Mouse (Mus musculus): Measurements from ENCODE around the gene Dhodh. TPM values are rescaled to one million over a fixed set of nuclear protein-coding genes. Genes with fewer than 3 reads are reported as not detected.
A peak's percentile ranks its signal among the peaks of the same experiment; 100 is the strongest.

The Dhodh gene
- polyA plus RNA-seq, 1 experiment from 2014 or later = 34.4 TPM

DNA sequence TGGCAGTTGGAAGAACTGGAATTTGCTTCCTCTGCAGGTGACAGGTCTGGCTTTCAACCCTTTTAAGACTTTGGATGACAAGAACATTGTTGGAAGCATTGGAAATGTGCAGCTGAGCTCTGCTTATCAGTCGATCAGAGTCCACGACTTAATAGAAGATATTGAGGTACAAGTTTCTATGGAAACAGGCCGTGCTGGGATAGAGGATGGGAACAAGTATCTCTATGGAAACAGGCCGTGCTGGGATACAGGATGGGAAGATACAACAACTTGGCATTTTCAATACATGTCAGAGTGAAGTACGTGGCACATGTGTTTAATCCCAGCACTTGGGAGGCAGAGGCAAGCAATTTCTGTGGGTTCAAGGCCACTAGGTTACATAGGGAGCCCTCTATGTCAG, 24.0 kb upstream of the Dhodh start:
- Histone ChIP-seq H3K27me3 (ENCODE audit: control insufficient read depth, insufficient read depth, low read length) (no peaks in the 10 kb centered on the region), H3K9me3 (ENCODE audit: control insufficient read depth, low read length) (no peaks in the 10 kb centered on the region), H3K4me2 (replicated peaks; ENCODE audit: low read depth, low read length) (no peak overlapping the region), H3K4me1 (replicated peaks; ENCODE audit: control insufficient read depth, insufficient read depth, low read length) (no peaks in the 10 kb centered on the region), H3K9ac (ENCODE audit: low read depth, low read length) (no peak overlapping the region), H3K27ac (ENCODE audit: low read depth, low read length) (no peak overlapping the region), H3K36me3 (ENCODE audit: control insufficient read depth, insufficient read depth, low read length) (no peaks in the 10 kb centered on the region), H3K4me3 (ENCODE audit: low read depth, low read length) (no peak overlapping the region)
- WGBS = 79% methylated on average over 5 of the region's 5 CpGs
- ATAC-seq (ENCODE audit: low FRiP score) = no peak
- no peak for DNase-seq (ENCODE audit: low spot score)

DNA sequence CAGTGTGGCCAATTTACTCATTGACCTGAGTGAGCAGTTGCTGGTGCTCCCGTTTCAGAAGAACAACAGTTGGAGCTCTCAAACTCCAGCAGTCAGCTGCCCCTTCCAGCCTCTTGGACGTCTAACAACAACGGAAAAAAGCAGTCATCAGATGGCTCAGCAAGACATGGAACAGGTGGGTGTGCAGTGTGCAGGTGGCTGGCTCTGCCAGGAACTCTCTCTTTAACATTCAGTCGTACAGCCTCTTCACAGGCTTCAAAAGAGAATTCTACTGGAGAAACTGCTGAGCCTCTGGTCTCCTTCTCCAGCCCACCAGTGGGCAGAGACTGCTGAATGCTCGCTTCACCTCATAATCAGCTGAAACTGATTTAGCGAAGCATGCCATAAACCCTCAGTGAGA, 20.2 kb upstream of the Dhodh start:
- H3K36me3 ChIP-seq (ENCODE audit: control insufficient read depth, insufficient read depth, low read length) = no peaks in the 10 kb centered on the region
- ATAC-seq (ENCODE audit: low FRiP score) = no peak
- H3K4me1 ChIP-seq (replicated peaks; ENCODE audit: control insufficient read depth, insufficient read depth, low read length) = no peaks in the 10 kb centered on the region
- no peak overlapping the region for H3K4me3 ChIP-seq (ENCODE audit: low read depth, low read length)
- H3K9ac ChIP-seq (ENCODE audit: low read depth, low read length) = no peak overlapping the region
- WGBS = 72% methylated on average over 6 of the region's 6 CpGs
- no peak for DNase-seq (ENCODE audit: low spot score)
- no peaks in the 10 kb centered on the region for H3K27me3 ChIP-seq (ENCODE audit: control insufficient read depth, insufficient read depth, low read length)
- H3K4me2 ChIP-seq (replicated peaks; ENCODE audit: low read depth, low read length) = no peak overlapping the region
- H3K9me3 ChIP-seq (ENCODE audit: control insufficient read depth, low read length) = no peaks in the 10 kb centered on the region
- H3K27ac ChIP-seq (ENCODE audit: low read depth, low read length) = no peak overlapping the region

DNA sequence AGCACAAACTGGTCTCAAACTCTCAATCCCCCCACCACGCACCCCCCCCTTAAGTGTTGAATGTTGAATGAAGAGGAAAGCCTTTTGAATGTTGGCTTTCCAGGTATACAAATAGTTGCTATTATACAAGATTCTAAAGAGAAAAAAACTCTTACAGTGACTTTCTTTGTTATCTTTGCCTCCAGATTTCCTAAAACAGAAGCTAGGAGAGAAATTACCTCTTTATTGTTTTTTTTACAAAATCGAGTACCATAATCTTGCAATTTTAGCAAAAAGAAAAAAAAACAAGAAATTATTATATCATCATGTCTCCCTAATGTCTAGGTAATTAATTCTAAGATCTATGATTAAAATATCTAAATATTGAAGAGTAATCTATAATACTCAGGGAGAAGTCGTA, 7.1 kb upstream of the Dhodh start:
- Histone ChIP-seq H3K4me3 (ENCODE audit: low read depth, low read length) (no peak overlapping the region), H3K4me1 (replicated peaks; ENCODE audit: control insufficient read depth, insufficient read depth, low read length) (no peaks in the 10 kb centered on the region), H3K27ac (ENCODE audit: low read depth, low read length) (no peak overlapping the region), H3K9me3 (ENCODE audit: control insufficient read depth, low read length) (no peaks in the 10 kb centered on the region), H3K9ac (ENCODE audit: low read depth, low read length) (no peak overlapping the region), H3K27me3 (ENCODE audit: control insufficient read depth, insufficient read depth, low read length) (no peaks in the 10 kb centered on the region), H3K4me2 (replicated peaks; ENCODE audit: low read depth, low read length) (no peak overlapping the region), H3K36me3 (ENCODE audit: control insufficient read depth, insufficient read depth, low read length) (no peaks in the 10 kb centered on the region)
- 90% methylated on average over 3 of the region's 3 CpGs for WGBS
- DNase-seq (ENCODE audit: low spot score) (no peak), ATAC-seq (ENCODE audit: low FRiP score) (no peak)

DNA sequence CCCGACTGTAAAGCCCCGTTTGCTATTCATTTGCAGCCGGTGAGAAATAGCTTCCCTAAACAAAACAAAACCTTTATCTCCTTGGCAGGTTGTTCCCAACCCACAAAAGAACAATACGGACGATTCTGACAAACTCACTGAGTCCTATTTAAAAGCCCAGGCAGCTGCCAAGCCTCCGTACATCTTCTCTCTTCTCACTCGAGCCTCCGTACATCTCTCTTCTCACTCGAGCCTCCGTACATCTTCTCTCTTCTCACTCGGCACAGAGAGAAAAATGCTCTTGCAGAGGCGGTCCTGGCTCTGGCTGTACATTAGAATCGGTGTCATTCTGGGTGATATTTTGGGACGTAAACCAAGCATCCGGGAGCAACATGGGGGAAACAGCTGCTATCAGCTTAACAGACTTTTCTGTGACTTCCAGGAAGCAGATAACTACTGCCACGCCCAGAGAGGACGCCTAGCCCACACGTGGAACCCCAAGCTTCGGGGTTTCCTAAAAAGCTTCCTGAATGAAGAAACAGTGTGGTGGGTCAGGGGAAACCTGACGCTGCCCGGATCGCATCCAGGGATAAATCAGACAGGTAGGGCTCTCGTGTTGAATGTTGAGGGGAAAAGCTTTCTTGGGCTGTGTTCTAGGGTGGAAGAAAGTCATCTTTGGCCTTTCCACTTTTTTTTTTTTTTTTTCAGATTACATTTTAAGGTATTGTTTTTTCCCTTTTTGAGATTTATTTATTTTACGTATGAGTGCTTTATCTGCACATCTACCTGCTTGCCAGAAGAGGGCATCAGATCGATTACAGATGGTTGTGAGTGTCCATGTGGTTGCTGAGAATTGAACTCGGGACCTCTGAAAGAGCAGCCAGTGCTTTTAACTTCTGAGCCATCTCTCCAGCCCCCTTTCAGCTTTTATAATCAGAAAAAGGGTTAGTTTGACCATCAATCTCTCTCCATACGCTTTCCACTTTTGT, 6.1 kb upstream of the Dhodh start, which contains the start of gene Pkd1l3:
Gene Pkd1l3, plus strand, starts transcription at position 275 of the 968 bp plus-strand sequence.
- no peak for DNase-seq (ENCODE audit: low spot score)
- Histone ChIP-seq H3K9me3 (ENCODE audit: control insufficient read depth, low read length) (no peaks in the 10 kb centered on the region), H3K9ac (ENCODE audit: low read depth, low read length) (no peak within 1 kb of the TSS), H3K27ac (ENCODE audit: low read depth, low read length) (no peak within 1 kb of the TSS), H3K36me3 (ENCODE audit: control insufficient read depth, insufficient read depth, low read length) (no peaks in the 10 kb centered on the region), H3K4me3 (ENCODE audit: low read depth, low read length) (no peak within 1 kb of the TSS), H3K4me2 (replicated peaks; ENCODE audit: low read depth, low read length) (no peak within 1 kb of the TSS), H3K4me1 (replicated peaks; ENCODE audit: control insufficient read depth, insufficient read depth, low read length) (no peaks in the 10 kb centered on the region), H3K27me3 (ENCODE audit: control insufficient read depth, insufficient read depth, low read length) (no peaks in the 10 kb centered on the region)
- 59% methylated on average over 27 of the region's 27 CpGs for WGBS
- no peak for ATAC-seq (ENCODE audit: low FRiP score)

DNA sequence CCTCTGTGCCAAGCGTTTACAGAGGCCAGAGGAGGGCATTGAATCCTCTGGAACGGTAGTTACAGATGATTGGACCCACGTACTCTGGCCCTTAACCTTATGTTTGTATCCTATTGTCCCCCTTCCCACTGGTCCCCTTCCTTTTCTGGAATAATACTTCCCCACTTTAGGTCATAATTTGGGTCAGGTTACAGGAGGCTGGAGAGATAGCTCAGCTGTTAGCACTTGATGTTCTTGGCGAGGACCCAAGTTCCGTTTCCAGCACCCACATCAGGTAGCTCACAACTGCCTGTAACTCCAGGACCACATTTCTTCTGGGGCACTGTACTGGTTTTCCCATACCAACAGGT, 655 bp upstream of the Dhodh start:
- peak overlapping the region; percentile 95 for H3K27ac ChIP-seq (ENCODE audit: low read depth, low read length)
- H3K4me1 ChIP-seq (replicated peaks; ENCODE audit: control insufficient read depth, insufficient read depth, low read length) = peaks cover 2% of the 10 kb centered on the region; the same call in 1 of the 2 replicates
- H3K27me3 ChIP-seq (ENCODE audit: control insufficient read depth, insufficient read depth, low read length) = no peaks in the 10 kb centered on the region
- H3K9ac ChIP-seq (ENCODE audit: low read depth, low read length) = peak overlapping the region; percentile 86
- peak; percentile 31 for DNase-seq (ENCODE audit: low spot score)
- WGBS = 30% methylated on average over 5 of the region's 5 CpGs
- peak overlapping the region; percentile 61 for H3K4me2 ChIP-seq (replicated peaks; ENCODE audit: low read depth, low read length)
- no peak for ATAC-seq (ENCODE audit: low FRiP score)
- H3K9me3 ChIP-seq (ENCODE audit: control insufficient read depth, low read length) = no peaks in the 10 kb centered on the region
- H3K4me3 ChIP-seq (ENCODE audit: low read depth, low read length) = peak overlapping the region; percentile 55
- no peaks in the 10 kb centered on the region for H3K36me3 ChIP-seq (ENCODE audit: control insufficient read depth, insufficient read depth, low read length)

DNA sequence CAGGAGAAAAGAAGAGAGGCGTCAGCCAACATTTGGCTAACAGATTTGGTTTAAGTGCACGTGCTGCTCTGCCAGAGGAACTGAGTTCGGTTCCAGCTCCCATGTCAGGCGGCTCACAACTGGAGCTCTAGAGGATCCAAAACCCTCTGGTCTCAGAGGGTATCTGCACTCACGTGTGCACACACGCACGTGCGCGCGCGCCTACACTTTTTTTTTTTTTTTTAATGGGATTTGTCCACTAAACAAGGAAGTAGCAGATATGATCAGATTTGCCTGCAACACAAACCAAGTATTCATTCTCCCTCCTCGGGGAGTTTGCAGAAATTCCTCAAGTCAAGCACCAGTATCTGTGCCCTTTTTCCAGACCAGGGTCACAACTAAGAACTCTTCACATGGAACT, 823 bp downstream of the Dhodh start:
- WGBS = 12% methylated on average over 12 of the region's 12 CpGs
- Histone ChIP-seq H3K27ac (ENCODE audit: low read depth, low read length) (peak overlapping the region; percentile 95; the same call in 1 of the 2 replicates), H3K9ac (ENCODE audit: low read depth, low read length) (peak overlapping the region; percentile 86), H3K36me3 (ENCODE audit: control insufficient read depth, insufficient read depth, low read length) (no peaks in the 10 kb centered on the region), H3K4me2 (replicated peaks; ENCODE audit: low read depth, low read length) (peak overlapping the region; percentile 78), H3K4me3 (ENCODE audit: low read depth, low read length) (peak overlapping the region; percentile 55), H3K27me3 (ENCODE audit: control insufficient read depth, insufficient read depth, low read length) (no peaks in the 10 kb centered on the region), H3K9me3 (ENCODE audit: control insufficient read depth, low read length) (no peaks in the 10 kb centered on the region), H3K4me1 (replicated peaks; ENCODE audit: control insufficient read depth, insufficient read depth, low read length) (peaks cover 2% of the 10 kb centered on the region; the same call in 1 of the 2 replicates)
- ATAC-seq (ENCODE audit: low FRiP score) (no peak), DNase-seq (ENCODE audit: low spot score) (no peak)

DNA sequence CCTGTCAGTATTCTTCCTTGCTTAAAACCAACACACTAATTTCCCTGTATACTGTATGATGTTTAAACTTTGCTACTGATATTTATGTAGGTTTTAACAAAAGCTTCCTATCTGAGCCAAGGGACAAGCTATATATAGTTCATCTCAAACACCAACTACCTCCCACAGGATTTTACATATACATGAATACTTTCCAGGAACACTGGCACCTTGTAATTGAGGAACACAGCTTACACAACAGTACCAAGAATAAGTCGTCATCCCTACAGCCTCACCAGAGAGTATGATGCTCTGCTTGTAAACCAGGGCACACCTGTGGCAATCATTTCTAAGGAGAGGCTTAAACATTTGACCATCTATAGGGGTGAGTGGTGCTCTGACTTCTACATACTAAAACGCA, 1.7 kb downstream of the Dhodh start:
- H3K9ac ChIP-seq (ENCODE audit: low read depth, low read length) = no peak overlapping the region
- H3K36me3 ChIP-seq (ENCODE audit: control insufficient read depth, insufficient read depth, low read length) = no peaks in the 10 kb centered on the region
- H3K4me2 ChIP-seq (replicated peaks; ENCODE audit: low read depth, low read length) = no peak overlapping the region
- H3K9me3 ChIP-seq (ENCODE audit: control insufficient read depth, low read length) = no peaks in the 10 kb centered on the region
- no peaks in the 10 kb centered on the region for H3K27me3 ChIP-seq (ENCODE audit: control insufficient read depth, insufficient read depth, low read length)
- 94% methylated on average over 2 of the region's 2 CpGs for WGBS
- H3K4me1 ChIP-seq (replicated peaks; ENCODE audit: control insufficient read depth, insufficient read depth, low read length) = peaks cover 2% of the 10 kb centered on the region; the same call in 1 of the 2 replicates
- no peak overlapping the region for H3K27ac ChIP-seq (ENCODE audit: low read depth, low read length)
- H3K4me3 ChIP-seq (ENCODE audit: low read depth, low read length) = no peak overlapping the region
- DNase-seq (ENCODE audit: low spot score) (no peak), ATAC-seq (ENCODE audit: low FRiP score) (no peak)

DNA sequence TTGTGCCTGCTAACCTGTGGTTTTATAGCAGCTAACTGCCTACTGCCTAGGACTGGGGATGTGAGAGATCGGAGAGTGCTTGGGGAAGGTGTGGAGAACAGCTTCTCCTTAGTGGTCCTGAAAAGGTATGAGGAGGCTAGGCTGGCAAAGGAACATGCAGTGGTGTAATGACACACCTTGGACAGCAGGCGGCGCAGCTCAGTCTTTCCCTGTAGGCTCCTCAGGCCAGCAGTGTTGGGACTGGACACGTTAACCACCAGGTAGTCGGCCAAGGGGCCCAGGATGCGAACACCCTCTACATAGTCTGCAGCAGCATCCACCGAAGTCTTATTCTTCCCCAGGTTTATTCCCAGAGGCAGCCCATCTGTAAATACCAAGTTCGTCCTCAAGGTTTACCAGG, 12.6 kb downstream of the Dhodh start:
- Histone ChIP-seq H3K9me3 (ENCODE audit: control insufficient read depth, low read length) (no peaks in the 10 kb centered on the region), H3K9ac (ENCODE audit: low read depth, low read length) (no peak overlapping the region), H3K4me3 (ENCODE audit: low read depth, low read length) (no peak overlapping the region), H3K27ac (ENCODE audit: low read depth, low read length) (no peak overlapping the region), H3K36me3 (ENCODE audit: control insufficient read depth, insufficient read depth, low read length) (no peaks in the 10 kb centered on the region), H3K27me3 (ENCODE audit: control insufficient read depth, insufficient read depth, low read length) (no peaks in the 10 kb centered on the region), H3K4me2 (replicated peaks; ENCODE audit: low read depth, low read length) (no peak overlapping the region), H3K4me1 (replicated peaks; ENCODE audit: control insufficient read depth, insufficient read depth, low read length) (no peaks in the 10 kb centered on the region)
- ATAC-seq (ENCODE audit: low FRiP score) = no peak
- WGBS = 48% methylated on average over 8 of the region's 8 CpGs
- peak; percentile 76 for DNase-seq (ENCODE audit: low spot score)

Data from hindbrain, embryonic 11.5 days (tissue).